Mouse (Mus musculus) left cerebral cortex, adult 6 months (tissue): Measurements from ENCODE around the gene Als2cr12. TPM values are rescaled to one million over a fixed set of nuclear protein-coding genes. Genes with fewer than 3 reads are reported as not detected.

Source experiments
- long read RNA-seq, 2 experiments: library from polyadenylated mRNA; unstranded; transcript quantifications; one replicate each; pipeline ENCODE4 v2.0.0; 2019 to 2020
- polyA plus RNA-seq: library from polyadenylated mRNA; unstranded; fragments of <200 nt; fragmentation: Nextera tagmentation; gene quantifications from 2 replicates; pipeline ENCODE4 v1.2.3, GENCODE M21; 2021

Gene Als2cr12
- polyA plus RNA-seq, result not detected in 2 replicates
- long read RNA-seq, experiment 1, partial matches to known transcripts, result 0 of 2 reads
- long read RNA-seq, experiment 1, other reads (novel, unspliced or antisense), result 2 of 2 reads
- long read RNA-seq, experiment 2, result 0 reads

DNA sequence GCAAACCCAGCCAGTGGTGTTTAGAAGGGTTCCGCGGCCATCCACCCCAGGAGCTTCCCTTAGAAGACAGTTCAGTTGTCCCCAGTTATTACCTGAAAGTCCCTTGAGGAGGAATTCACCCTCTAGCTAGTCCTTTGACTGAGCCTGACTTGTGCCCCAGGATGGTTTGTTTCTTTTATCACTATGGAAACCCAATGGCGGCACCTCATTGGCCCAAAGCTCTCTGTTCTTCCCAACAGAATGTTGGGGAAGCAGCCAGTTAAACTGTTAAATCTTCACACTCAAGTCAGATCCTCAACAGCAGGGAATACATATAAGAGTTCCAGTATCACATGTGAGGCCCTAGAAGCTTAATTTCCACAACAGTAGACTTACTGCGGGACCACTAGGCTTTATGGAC lies at the start of gene Als2cr12:
Gene Als2cr12, minus strand, starts transcription at position 180 of the 400 bp plus-strand sequence.

DNA sequence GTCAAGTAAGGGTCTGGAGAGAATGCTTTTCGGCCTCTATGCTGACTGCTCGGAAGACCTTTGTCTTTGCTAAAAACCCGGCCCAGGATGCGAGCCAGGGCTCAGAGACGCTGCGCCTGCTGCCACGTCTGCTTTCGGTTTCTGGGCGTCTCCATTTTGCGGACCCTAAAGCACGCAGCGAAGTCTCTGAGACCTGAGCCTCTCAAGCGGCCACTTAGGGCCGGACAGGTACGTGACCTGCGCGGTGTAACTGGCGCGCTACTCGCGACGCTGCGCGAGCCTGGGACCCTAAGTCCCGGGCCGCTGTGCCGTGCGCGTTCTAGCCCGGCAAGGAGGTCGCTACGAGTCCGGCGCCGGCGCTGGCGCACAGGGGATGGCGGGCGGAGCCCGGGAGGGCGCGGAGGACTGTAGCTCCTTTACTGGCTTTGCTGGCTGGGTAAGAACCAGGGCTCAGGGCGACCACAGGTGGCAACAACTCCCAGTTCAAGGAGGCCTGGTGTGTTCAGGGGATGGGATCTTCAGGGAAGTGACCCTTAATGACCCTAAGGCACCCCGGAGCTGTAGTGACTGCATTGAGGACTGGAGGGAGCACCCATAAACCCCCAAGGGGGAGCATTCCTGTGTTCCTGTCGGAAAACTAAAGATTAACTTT lies 15.7 kb upstream of the Als2cr12 start, which contains the start of gene Cflar:
Gene Cflar, plus strand, starts transcription at position 144 of the 652 bp plus-strand sequence.

Other genes starting within 250 kb of the Als2cr12 start
- gene Orc2, start 190.9 kb downstream of the Als2cr12 start, polyA plus RNA-seq, result 21.3 and 33.6 TPM in 2 replicates
- 35.0 TPM in 2 replicates for gene Fam126b, start 109.7 kb downstream of the Als2cr12 start, polyA plus RNA-seq
- 557 and 563 TPM in 2 replicates for gene Ndufb3, start 109.6 kb downstream of the Als2cr12 start, polyA plus RNA-seq
- gene Cflar, start 15.5 kb upstream of the Als2cr12 start, polyA plus RNA-seq, result 13.1 and 13.9 TPM in 2 replicates
- gene Casp8, start 99.4 kb upstream of the Als2cr12 start, polyA plus RNA-seq, result 2.1 and 2.5 TPM in 2 replicates